Mouse (Mus musculus): ENCODE measurements around the gene Coro1a. TPM values are rescaled to one million over a fixed set of nuclear protein-coding genes. Genes with fewer than 3 reads are reported as not detected.

Coro1a gene
- polyA plus RNA-seq, 1 experiment from 2014 or later: 78.7 TPM

GRCm38 (mm10) chr7:126704121-126704980 lies 3.2 kb downstream of the Coro1a start:
- Histone ChIP-seq H3K9ac (peak overlapping the region; percentile 49), H3K9me3 (replicated peaks) (no peaks in the 10 kb centered on the region), H3K4me1 (replicated peaks) (peaks cover 59% of the 10 kb centered on the region), H3K36me3 (peaks cover 15% of the 10 kb centered on the region; the same call in 1 of the 2 replicates), H3K27me3 (peaks cover 42% of the 10 kb centered on the region), H3K4me2 (peak overlapping the region; percentile 64), H3K27ac (peak overlapping the region; percentile 73), H3K4me3 (replicated peaks) (peak overlapping the region; percentile 50)
- DNase-seq: peak; percentile 66
- ATAC-seq (ENCODE audit: low read depth): peak; percentile 57
- 2% methylated on average over 39 of the region's 39 CpGs for WGBS (ENCODE audit: insufficient replicate concordance)

- DNase-seq (no peak), ATAC-seq (ENCODE audit: low read depth) (no peak)
- peaks cover 20% of the 10 kb centered on the region; the same call in 1 of the 2 replicates for H3K36me3 ChIP-seq
- H3K9me3 ChIP-seq (replicated peaks): no peaks in the 10 kb centered on the region
- H3K4me2 ChIP-seq: peak overlapping the region; percentile 64
- H3K27ac ChIP-seq: peak overlapping the region; percentile 73
- peaks cover 42% of the 10 kb centered on the region for H3K27me3 ChIP-seq
- H3K9ac ChIP-seq: peak overlapping the region; percentile 49
- WGBS (ENCODE audit: insufficient replicate concordance): 6% methylated on average over 7 of the region's 7 CpGs
- H3K4me3 ChIP-seq (replicated peaks): peak overlapping the region; percentile 50
- peaks cover 64% of the 10 kb centered on the region for H3K4me1 ChIP-seq (replicated peaks)
Observed at GRCm38 (mm10) chr7:126703757-126704077, 3.9 kb downstream of the Coro1a start.

- DNase-seq (no peak), ATAC-seq (ENCODE audit: low read depth) (no peak)
- Histone ChIP-seq H3K4me3 (replicated peaks) (peak overlapping the region; percentile 50), H3K36me3 (peaks cover 23% of the 10 kb centered on the region; the same call in 1 of the 2 replicates), H3K4me2 (peak overlapping the region; percentile 64), H3K9ac (peak overlapping the region; percentile 49), H3K9me3 (replicated peaks) (no peaks in the 10 kb centered on the region), H3K27me3 (peaks cover 42% of the 10 kb centered on the region), H3K4me1 (replicated peaks) (peaks cover 64% of the 10 kb centered on the region), H3K27ac (peak overlapping the region; percentile 73)
- WGBS (ENCODE audit: insufficient replicate concordance): 46% methylated on average over 12 of the region's 12 CpGs
Observed at GRCm38 (mm10) chr7:126702861-126703756, 4.5 kb downstream of the Coro1a start.

GRCm38 (mm10) chr7:126702358-126702757 lies 5.2 kb downstream of the Coro1a start:
- H3K27me3 ChIP-seq: peaks cover 42% of the 10 kb centered on the region
- peaks cover 30% of the 10 kb centered on the region; the same call in 1 of the 2 replicates for H3K36me3 ChIP-seq
- H3K27ac ChIP-seq: peak overlapping the region; percentile 73
- no peaks in the 10 kb centered on the region for H3K9me3 ChIP-seq (replicated peaks)
- peak overlapping the region; percentile 50 for H3K4me3 ChIP-seq (replicated peaks)
- 30% methylated on average over 6 of the region's 6 CpGs for whole genome bisulfite sequencing (ENCODE audit: insufficient replicate concordance)
- ATAC-seq (ENCODE audit: low read depth) (no peak), DNase-seq (no peak)
- H3K4me2 ChIP-seq: peak overlapping the region; percentile 64
- H3K9ac ChIP-seq: peak overlapping the region; percentile 49; the same call in 1 of the 2 replicates
- peaks cover 62% of the 10 kb centered on the region for H3K4me1 ChIP-seq (replicated peaks)

GRCm38 (mm10) chr7:126701559-126702357 lies 5.8 kb downstream of the Coro1a start:
- H3K4me1 ChIP-seq (replicated peaks): peaks cover 68% of the 10 kb centered on the region
- peaks cover 36% of the 10 kb centered on the region; the same call in 1 of the 2 replicates for H3K36me3 ChIP-seq
- no peaks in the 10 kb centered on the region for H3K9me3 ChIP-seq (replicated peaks)
- peak overlapping the region; percentile 32 for H3K4me3 ChIP-seq (replicated peaks)
- H3K4me2 ChIP-seq: peak overlapping the region; percentile 47
- peak overlapping the region; percentile 53 for H3K27ac ChIP-seq
- peaks cover 42% of the 10 kb centered on the region for H3K27me3 ChIP-seq
- ATAC-seq (ENCODE audit: low read depth) (no peak), DNase-seq (no peak)
- WGBS (ENCODE audit: insufficient replicate concordance): 48% methylated on average over 24 of the region's 24 CpGs
- peak overlapping the region; percentile 33 for H3K9ac ChIP-seq

- Histone ChIP-seq H3K9me3 (replicated peaks) (no peaks in the 10 kb centered on the region), H3K27me3 (peaks cover 42% of the 10 kb centered on the region), H3K4me3 (replicated peaks) (peak overlapping the region; percentile 32), H3K27ac (no peak overlapping the region; the same call in 1 of the 2 replicates), H3K4me1 (replicated peaks) (peaks cover 74% of the 10 kb centered on the region), H3K4me2 (peak overlapping the region; percentile 47), H3K9ac (peak overlapping the region; percentile 33; the same call in 1 of the 2 replicates), H3K36me3 (peaks cover 36% of the 10 kb centered on the region; the same call in 1 of the 2 replicates)
- ATAC-seq (ENCODE audit: low read depth): peak; percentile 52
- DNase-seq: peak; percentile 80
- WGBS (ENCODE audit: insufficient replicate concordance): under 1% methylated on average over 11 of the region's 11 CpGs
Observed at GRCm38 (mm10) chr7:126701070-126701469, 6.5 kb downstream of the Coro1a start.

GRCm38 (mm10) chr7:126700063-126701015 lies 7.2 kb downstream of the Coro1a start:
- peak overlapping the region; percentile 47; the same call in 1 of the 2 replicates for H3K4me2 ChIP-seq
- no peak overlapping the region for H3K4me3 ChIP-seq (replicated peaks)
- ATAC-seq (ENCODE audit: low read depth) (no peak), DNase-seq (no peak)
- peaks cover 36% of the 10 kb centered on the region; the same call in 1 of the 2 replicates for H3K36me3 ChIP-seq
- H3K27ac ChIP-seq: no peak overlapping the region; the same call in 1 of the 2 replicates
- no peaks in the 10 kb centered on the region for H3K9me3 ChIP-seq (replicated peaks)
- peaks cover 38% of the 10 kb centered on the region for H3K27me3 ChIP-seq
- 74% methylated on average over 25 of the region's 25 CpGs for WGBS (ENCODE audit: insufficient replicate concordance)
- H3K9ac ChIP-seq: 0 out of 2 replicates have a peak overlapping the region, but pooled peaks have one; percentile 33
- H3K4me1 ChIP-seq (replicated peaks): peaks cover 74% of the 10 kb centered on the region

GRCm38 (mm10) chr7:126697838-126698237 lies 9.7 kb downstream of the Coro1a start:
- peaks cover 12% of the 10 kb centered on the region; the same call in 1 of the 2 replicates for H3K27me3 ChIP-seq
- no peak overlapping the region for H3K27ac ChIP-seq
- H3K9me3 ChIP-seq (replicated peaks): no peaks in the 10 kb centered on the region
- H3K9ac ChIP-seq: no peak overlapping the region
- DNase-seq (no peak), ATAC-seq (ENCODE audit: low read depth) (no peak)
- peaks cover 71% of the 10 kb centered on the region for H3K4me1 ChIP-seq (replicated peaks)
- 75% methylated on average over 8 of the region's 8 CpGs for WGBS (ENCODE audit: insufficient replicate concordance)
- H3K4me2 ChIP-seq: peak overlapping the region; percentile 97
- peaks cover 36% of the 10 kb centered on the region; the same call in 1 of the 2 replicates for H3K36me3 ChIP-seq
- peak overlapping the region; percentile 91; the same call in 1 of the 2 replicates for H3K4me3 ChIP-seq (replicated peaks)

GRCm38 (mm10) chr7:126696886-126697285 lies 10.7 kb downstream of the Coro1a start:
- peaks cover 3% of the 10 kb centered on the region; the same call in 1 of the 2 replicates for H3K27me3 ChIP-seq
- peak overlapping the region; percentile 69 for H3K27ac ChIP-seq
- ATAC-seq (ENCODE audit: low read depth) (no peak), DNase-seq (no peak)
- no peaks in the 10 kb centered on the region for H3K9me3 ChIP-seq (replicated peaks)
- H3K36me3 ChIP-seq: peaks cover 44% of the 10 kb centered on the region
- H3K4me3 ChIP-seq (replicated peaks): peak overlapping the region; percentile 91
- peak overlapping the region; percentile 97 for H3K4me2 ChIP-seq
- H3K9ac ChIP-seq: peak overlapping the region; percentile 92
- WGBS (ENCODE audit: insufficient replicate concordance): 55% methylated on average over 3 of the region's 3 CpGs
- peaks cover 62% of the 10 kb centered on the region for H3K4me1 ChIP-seq (replicated peaks)
